Mouse (Mus musculus): Measurements from ENCODE around the gene Gne. TPM values are rescaled to one million over a fixed set of nuclear protein-coding genes. Genes with fewer than 3 reads are reported as not detected.

Gne gene
- total and polyA plus RNA-seq, 3 experiments, result 12.9 to 27.7 (median 24.5) TPM

- Histone ChIP-seq H3K9ac (ENCODE audit: low read depth, low read length) (no peak overlapping the region), H3K4me1 (ENCODE audit: control insufficient read depth, insufficient read depth, low read length) (peaks cover 8% of the 10 kb centered on the region), H3K27ac (no peak overlapping the region), H3K79me2 (replicated peaks; ENCODE audit: control insufficient read depth, insufficient read depth, low read length) (peaks cover 6% of the 10 kb centered on the region), H3K4me3 (no peak overlapping the region), H3K36me3 (ENCODE audit: control insufficient read depth, insufficient read depth, low read length) (peaks cover 13% of the 10 kb centered on the region), H3K27me3 (ENCODE audit: control insufficient read depth, insufficient read depth, low read length) (no peaks in the 10 kb centered on the region)
- intact Hi-C loops (cut with DNase I), result no loop called here
- 93% methylated on average over 1 of the region's 1 CpGs for WGBS
- TF ChIP-seq EP300 (IDR thresholded peaks at IDR 0.05; ENCODE audit: insufficient read depth, low read depth, low read length) (no peak), CTCF (IDR thresholded peaks at IDR 0.05) (0 out of 2 replicates have a peak, but pooled peaks have one; percentile 9)
- DNase-seq, result no peak
Observed at GRCm38 (mm10) chr4:44010176-44010575, 73.8 kb downstream of the Gne start.

DNA sequence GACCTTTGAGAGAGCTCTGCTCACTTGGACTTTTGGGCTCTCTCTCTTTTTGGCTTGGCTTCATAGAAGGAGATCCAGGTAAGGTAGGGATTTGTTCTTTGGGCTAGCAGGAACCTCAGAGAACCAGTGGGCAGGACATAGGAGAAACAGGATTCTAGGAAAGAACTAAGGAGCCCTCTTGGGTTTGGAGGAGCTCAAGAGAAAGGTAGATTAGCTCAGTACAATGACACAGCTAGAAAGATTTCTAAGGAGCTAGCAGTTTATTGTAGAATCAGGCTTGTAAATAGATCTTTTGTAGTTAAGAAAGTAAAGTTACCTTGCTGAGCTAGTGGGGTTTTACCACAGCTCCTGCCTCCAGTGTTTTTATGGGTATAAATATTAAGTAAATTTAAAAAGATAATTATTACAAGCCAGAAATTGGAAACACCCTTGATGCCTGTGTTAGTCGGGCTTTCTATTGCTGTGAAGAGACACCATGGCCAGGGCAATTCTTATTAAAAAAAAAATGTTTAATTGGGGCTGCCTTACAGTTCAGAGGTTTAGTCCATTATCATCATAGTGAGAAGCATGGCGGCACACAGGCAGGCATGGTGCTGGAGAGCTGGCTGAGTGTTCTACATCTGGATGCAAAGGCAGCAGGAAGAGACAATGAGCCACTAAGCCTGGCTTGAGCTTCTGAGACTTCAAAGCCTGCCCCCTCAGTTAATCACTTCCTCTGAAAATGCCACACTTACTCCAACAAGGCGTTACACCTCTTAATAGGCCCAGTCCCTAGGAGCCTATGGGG is 79.2 kb downstream of the Gne start:
- no peaks in the 10 kb centered on the region for H3K27me3 ChIP-seq (ENCODE audit: control insufficient read depth, insufficient read depth, low read length)
- no peaks in the 10 kb centered on the region for H3K79me2 ChIP-seq (replicated peaks; ENCODE audit: control insufficient read depth, insufficient read depth, low read length)
- H3K27ac ChIP-seq, result no peak overlapping the region
- H3K9ac ChIP-seq (ENCODE audit: low read depth, low read length), result no peak overlapping the region
- no peak overlapping the region for H3K4me3 ChIP-seq
- intact Hi-C loops (cut with DNase I), result no loop called here
- no peak for DNase-seq
- 77% methylated on average over 3 of the region's 3 CpGs for WGBS
- no peaks in the 10 kb centered on the region for H3K36me3 ChIP-seq (ENCODE audit: control insufficient read depth, insufficient read depth, low read length)
- no peak for TF ChIP-seq CTCF (IDR thresholded peaks at IDR 0.05)
- TF ChIP-seq POLR2A (IDR thresholded peaks at IDR 0.05; ENCODE audit: insufficient read depth, low read depth, low read length), result no peak
- TF ChIP-seq EP300 (IDR thresholded peaks at IDR 0.05; ENCODE audit: insufficient read depth, low read depth, low read length), result no peak
- no peaks in the 10 kb centered on the region for H3K4me1 ChIP-seq (ENCODE audit: control insufficient read depth, insufficient read depth, low read length)

- no peaks in the 10 kb centered on the region for H3K4me1 ChIP-seq (ENCODE audit: control insufficient read depth, insufficient read depth, low read length)
- no peak for TF ChIP-seq CTCF (IDR thresholded peaks at IDR 0.05)
- no peak for TF ChIP-seq POLR2A (IDR thresholded peaks at IDR 0.05; ENCODE audit: insufficient read depth, low read depth, low read length)
- TF ChIP-seq EP300 (IDR thresholded peaks at IDR 0.05; ENCODE audit: insufficient read depth, low read depth, low read length), result no peak
- H3K27ac ChIP-seq, result no peak within 1 kb of the TSS
- no peak within 1 kb of the TSS for H3K9ac ChIP-seq (ENCODE audit: low read depth, low read length)
- no peaks in the 10 kb centered on the region for H3K79me2 ChIP-seq (replicated peaks; ENCODE audit: control insufficient read depth, insufficient read depth, low read length)
- H3K36me3 ChIP-seq (ENCODE audit: control insufficient read depth, insufficient read depth, low read length), result no peaks in the 10 kb centered on the region
- no peak for DNase-seq
- intact Hi-C loops (cut with DNase I), result no loop called here
- no peak within 1 kb of the TSS for H3K4me3 ChIP-seq
- no peaks in the 10 kb centered on the region for H3K27me3 ChIP-seq (ENCODE audit: control insufficient read depth, insufficient read depth, low read length)
- WGBS, result 65% methylated on average over 5 of the region's 5 CpGs
Observed at GRCm38 (mm10) chr4:44004126-44004525, 79.9 kb downstream of the Gne start, which contains the start of gene Clta. Gene Clta, plus strand, starts transcription at chr4:44004452.

- intact Hi-C loops (cut with DNase I), result no loop called here
- WGBS, result 69% methylated on average over 6 of the region's 6 CpGs
- no peak overlapping the region for H3K4me3 ChIP-seq
- H3K27me3 ChIP-seq (ENCODE audit: control insufficient read depth, insufficient read depth, low read length), result no peaks in the 10 kb centered on the region
- H3K36me3 ChIP-seq (ENCODE audit: control insufficient read depth, insufficient read depth, low read length), result no peaks in the 10 kb centered on the region
- H3K27ac ChIP-seq, result no peak overlapping the region
- no peak for DNase-seq
- no peaks in the 10 kb centered on the region for H3K4me1 ChIP-seq (ENCODE audit: control insufficient read depth, insufficient read depth, low read length)
- no peak overlapping the region for H3K9ac ChIP-seq (ENCODE audit: low read depth, low read length)
- H3K79me2 ChIP-seq (replicated peaks; ENCODE audit: control insufficient read depth, insufficient read depth, low read length), result no peaks in the 10 kb centered on the region
- no peak for TF ChIP-seq EP300 (IDR thresholded peaks at IDR 0.05; ENCODE audit: insufficient read depth, low read depth, low read length)
- TF ChIP-seq POLR2A (IDR thresholded peaks at IDR 0.05; ENCODE audit: insufficient read depth, low read depth, low read length), result no peak
- TF ChIP-seq CTCF (IDR thresholded peaks at IDR 0.05), result no peak
Observed at GRCm38 (mm10) chr4:44003622-44004021, 80.4 kb downstream of the Gne start.

GRCm38 (mm10) chr4:43994342-43994741 is 89.6 kb downstream of the Gne start:
- H3K27me3 ChIP-seq (ENCODE audit: control insufficient read depth, insufficient read depth, low read length), result no peaks in the 10 kb centered on the region
- no peak for DNase-seq
- no peaks in the 10 kb centered on the region for H3K79me2 ChIP-seq (replicated peaks; ENCODE audit: control insufficient read depth, insufficient read depth, low read length)
- H3K36me3 ChIP-seq (ENCODE audit: control insufficient read depth, insufficient read depth, low read length), result no peaks in the 10 kb centered on the region
- H3K27ac ChIP-seq, result no peak overlapping the region
- H3K4me3 ChIP-seq, result no peak overlapping the region
- H3K4me1 ChIP-seq (ENCODE audit: control insufficient read depth, insufficient read depth, low read length), result no peaks in the 10 kb centered on the region
- intact Hi-C loops (cut with DNase I), result no loop called here
- TF ChIP-seq POLR2A (IDR thresholded peaks at IDR 0.05; ENCODE audit: insufficient read depth, low read depth, low read length) (no peak), EP300 (IDR thresholded peaks at IDR 0.05; ENCODE audit: insufficient read depth, low read depth, low read length) (no peak)
- 63% methylated on average over 2 of the region's 2 CpGs for WGBS
- H3K9ac ChIP-seq (ENCODE audit: low read depth, low read length), result no peak overlapping the region

GRCm38 (mm10) chr4:43993072-43993471 is 90.9 kb downstream of the Gne start:
- no peaks in the 10 kb centered on the region for H3K27me3 ChIP-seq (ENCODE audit: control insufficient read depth, insufficient read depth, low read length)
- 90% methylated on average over 11 of the region's 11 CpGs for WGBS
- intact Hi-C loops (cut with DNase I), result no loop called here

More at GRCm38 (mm10) chr4:43993072-43993471, 90.9 kb downstream of the Gne start:
- TF ChIP-seq CTCF (IDR thresholded peaks at IDR 0.05) (no peak), EP300 (IDR thresholded peaks at IDR 0.05; ENCODE audit: insufficient read depth, low read depth, low read length) (no peak), POLR2A (IDR thresholded peaks at IDR 0.05; ENCODE audit: insufficient read depth, low read depth, low read length) (no peak)
- no peaks in the 10 kb centered on the region for H3K79me2 ChIP-seq (replicated peaks; ENCODE audit: control insufficient read depth, insufficient read depth, low read length)
- no peaks in the 10 kb centered on the region for H3K36me3 ChIP-seq (ENCODE audit: control insufficient read depth, insufficient read depth, low read length)
- H3K27ac ChIP-seq, result no peak overlapping the region
- H3K9ac ChIP-seq (ENCODE audit: low read depth, low read length), result no peak overlapping the region
- no peaks in the 10 kb centered on the region for H3K4me1 ChIP-seq (ENCODE audit: control insufficient read depth, insufficient read depth, low read length)
- DNase-seq, result no peak
- no peak overlapping the region for H3K4me3 ChIP-seq

Data from heart, adult 2 months (tissue).